Mouse (Mus musculus) lung, adult 2 months (tissue): ENCODE measurements at regions not wholly inside any gene's neighbourhood (a gene's known extent, or its start where the extent isn't known, plus 50 kb on each side); places are given as distances from the start of the nearest gene placed in this dataset.
"Not testable (repeated sequence)": the region's sequence is repeated elsewhere in the genome, so short reads cannot be mapped to it uniquely, and the experiment has no call there.

Experiments used
- DNase-seq: peaks from one replicate; pipeline ENCODE4 v3.0.0; 2022
- H3K4me1 ChIP-seq: fragments of 200-500 bp; 2 replicates; pipeline ENCODE4 v1.6.1; 2011; ENCODE audit warnings: low read length; ENCODE audit not compliant: control insufficient read depth, insufficient read depth
- H3K4me3 ChIP-seq: fragments of 200-500 bp; replicated peaks from 2 replicates; pipeline ENCODE3; 2011; ENCODE audit warnings: low read depth, mild to moderate bottlenecking, control low read depth, low read length; ENCODE audit errors: extremely low read depth
- CTCF ChIP-seq: fragments of 200-500 bp; IDR thresholded peaks from 2 replicates; pipeline ENCODE4 v1.5.1; 2011; ENCODE audit warnings: mild to moderate bottlenecking, low read length, control low read depth; ENCODE audit not compliant: insufficient read depth
- POLR2A ChIP-seq: fragments of 200-500 bp; IDR thresholded peaks from 2 replicates; pipeline ENCODE4 v1.6.1; 2011; ENCODE audit warnings: low read depth, mild to moderate bottlenecking, control low read depth, low read length, borderline replicate concordance; ENCODE audit errors: extremely low read depth
- WGBS: fragments of 180-500 bp; shearing (Covaris S2); methylation state at CpG from one replicate; pipeline ENCODE4 v1.1.7; 2018; 5-methylcytosine and 5-hydroxymethylcytosine counted together

DNA sequence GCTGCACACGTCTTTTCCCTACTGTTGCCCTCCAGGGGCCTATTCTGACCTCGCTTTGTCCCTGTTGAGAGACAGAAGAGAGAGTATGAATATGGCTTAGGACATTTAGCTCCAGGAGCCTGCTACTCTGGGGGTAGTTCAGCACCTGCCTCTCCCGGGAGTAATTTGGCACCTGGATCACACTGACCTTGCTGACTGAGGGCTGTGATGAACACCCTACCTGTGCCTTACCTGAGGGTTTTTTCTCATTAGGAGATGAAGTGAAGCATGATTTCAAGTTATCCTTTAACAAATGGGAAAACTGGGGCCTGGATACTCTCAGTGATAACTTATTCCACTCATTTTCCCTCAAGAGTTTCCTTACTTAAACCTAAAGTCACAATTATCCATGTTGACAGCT lies 721.2 kb upstream of the Nr2f1 start:
- no peaks in the 10 kb centered on the region for H3K4me1 ChIP-seq
- H3K4me3 ChIP-seq: no peak overlapping the region
- DNase-seq: no peak
- TF ChIP-seq CTCF (no peak), POLR2A (no peak)
- 54% methylated on average over 3 of the region's 3 CpGs for WGBS

- H3K4me1 ChIP-seq: no peaks in the 10 kb centered on the region
- DNase-seq: no peak
- no peak overlapping the region for H3K4me3 ChIP-seq
- 12% methylated on average over 5 of the region's 5 CpGs for WGBS
- TF ChIP-seq POLR2A (no peak), CTCF (no peak)
Observed at GRCm38 (mm10) chr13:78909839-78910238, 710.3 kb upstream of the Nr2f1 start.

- Histone ChIP-seq H3K4me1 (no peaks in the 10 kb centered on the region), H3K4me3 (no peak overlapping the region)
- no peak for DNase-seq
- no peak for TF ChIP-seq CTCF
- no peak for TF ChIP-seq POLR2A
Observed at GRCm38 (mm10) chr13:78904102-78904501, 704.5 kb upstream of the Nr2f1 start.

GRCm38 (mm10) chr13:78900693-78901092 lies 701.1 kb upstream of the Nr2f1 start:
- TF ChIP-seq CTCF (no peak), POLR2A (no peak)
- H3K4me1 ChIP-seq: no peaks in the 10 kb centered on the region
- 39% methylated on average over 1 of the region's 1 CpGs for WGBS
- DNase-seq: no peak
- no peak overlapping the region for H3K4me3 ChIP-seq

DNA sequence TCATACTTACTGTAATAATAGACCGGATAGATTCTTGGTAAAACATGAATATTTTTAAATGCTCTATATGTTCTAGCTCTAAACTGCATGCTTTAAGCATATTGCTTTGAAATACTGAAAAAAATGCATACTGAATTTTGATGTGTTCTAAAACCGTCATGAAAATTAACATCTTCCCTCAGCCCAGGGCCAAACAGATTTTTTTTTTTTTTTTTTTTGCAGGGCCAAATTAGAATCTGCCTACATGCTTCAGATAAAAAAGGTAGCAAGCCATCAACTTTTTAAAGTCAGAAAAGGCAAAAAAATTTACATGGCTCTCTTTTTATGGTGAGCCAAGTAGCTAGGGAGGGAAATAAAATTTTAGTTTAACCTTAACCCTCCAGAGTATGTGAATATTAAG lies 692.7 kb upstream of the Nr2f1 start:
- WGBS: 80% methylated on average over 2 of the region's 2 CpGs
- DNase-seq: no peak
- no peaks in the 10 kb centered on the region for H3K4me1 ChIP-seq
- H3K4me3 ChIP-seq: no peak overlapping the region
- TF ChIP-seq CTCF: no peak
- TF ChIP-seq POLR2A: no peak

- WGBS: 32% methylated on average over 1 of the region's 1 CpGs
- TF ChIP-seq POLR2A (no peak), CTCF (no peak)
- H3K4me3 ChIP-seq: no peak overlapping the region
- no peaks in the 10 kb centered on the region for H3K4me1 ChIP-seq
- DNase-seq: no peak
Observed at GRCm38 (mm10) chr13:78883062-78883461, 683.5 kb upstream of the Nr2f1 start.

GRCm38 (mm10) chr13:78872582-78872981 lies 673.0 kb upstream of the Nr2f1 start:
- no peak for TF ChIP-seq CTCF
- no peak for TF ChIP-seq POLR2A
- DNase-seq: no peak
- 75% methylated on average over 5 of the region's 5 CpGs for WGBS
- Histone ChIP-seq H3K4me3 (no peak overlapping the region), H3K4me1 (no peaks in the 10 kb centered on the region)

- no peaks in the 10 kb centered on the region for H3K4me1 ChIP-seq
- WGBS: 35% methylated on average over 6 of the region's 6 CpGs
- no peak for DNase-seq
- H3K4me3 ChIP-seq: no peak overlapping the region
- TF ChIP-seq POLR2A (no peak), CTCF (no peak)
Observed at GRCm38 (mm10) chr13:78871976-78872375, 672.4 kb upstream of the Nr2f1 start.

DNA sequence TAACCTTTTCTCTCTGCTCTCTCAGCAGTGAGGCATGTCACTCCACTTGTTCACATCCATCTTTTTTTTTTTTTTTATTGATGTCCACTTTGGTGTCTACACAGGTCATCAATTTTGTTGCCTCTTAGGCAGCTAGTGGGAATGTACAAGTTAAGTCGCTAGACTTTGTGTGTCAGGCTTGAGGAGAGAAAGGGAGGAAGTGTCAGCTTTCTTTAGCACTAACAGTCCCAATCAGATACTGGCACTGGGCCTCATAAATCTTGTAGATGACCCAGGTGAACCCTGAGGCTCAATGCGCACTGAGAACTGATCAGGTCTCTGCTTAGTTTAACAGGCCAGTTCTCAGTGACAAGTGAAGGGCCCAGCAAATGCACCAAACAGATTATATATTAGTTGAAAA lies 671.7 kb upstream of the Nr2f1 start:
- H3K4me1 ChIP-seq: no peaks in the 10 kb centered on the region
- TF ChIP-seq CTCF (no peak), POLR2A (no peak)
- DNase-seq: no peak
- 32% methylated on average over 2 of the region's 2 CpGs for WGBS
- H3K4me3 ChIP-seq: no peak overlapping the region

- not testable (repeated sequence) for DNase-seq, H3K4me1 ChIP-seq, H3K4me3 ChIP-seq
- WGBS: 86% methylated on average over 4 of the region's 4 CpGs
Observed at GRCm38 (mm10) chr13:78824357-78824756, 624.8 kb upstream of the Nr2f1 start.

- Histone ChIP-seq H3K4me1 (no peaks in the 10 kb centered on the region), H3K4me3 (no peak overlapping the region)
- DNase-seq: no peak
- TF ChIP-seq CTCF: no peak
- no peak for TF ChIP-seq POLR2A
- 23% methylated on average over 2 of the region's 2 CpGs for WGBS
Observed at GRCm38 (mm10) chr13:78809656-78810055, 610.1 kb upstream of the Nr2f1 start.
